Mouse (Mus musculus): ENCODE measurements at regions not wholly inside any gene's neighbourhood (a gene's known extent, or its start where the extent isn't known, plus 50 kb on each side); places are given as distances from the start of the nearest gene placed in this dataset.

- TF ChIP-seq POLR2A (IDR thresholded peaks at IDR 0.05; ENCODE audit: borderline replicate concordance, extremely low read depth, low read depth, low read length) (no peak), CTCF (IDR thresholded peaks at IDR 0.05; ENCODE audit: insufficient read depth, low read length) (no peak)
Observed at GRCm38 (mm10) chr1:71808005-71808404, 155.0 kb upstream of the Fn1 start.

Measured in lung, adult 2 months (tissue).